Mouse (Mus musculus): ENCODE data around the gene 4931428L18Rik.

DNA sequence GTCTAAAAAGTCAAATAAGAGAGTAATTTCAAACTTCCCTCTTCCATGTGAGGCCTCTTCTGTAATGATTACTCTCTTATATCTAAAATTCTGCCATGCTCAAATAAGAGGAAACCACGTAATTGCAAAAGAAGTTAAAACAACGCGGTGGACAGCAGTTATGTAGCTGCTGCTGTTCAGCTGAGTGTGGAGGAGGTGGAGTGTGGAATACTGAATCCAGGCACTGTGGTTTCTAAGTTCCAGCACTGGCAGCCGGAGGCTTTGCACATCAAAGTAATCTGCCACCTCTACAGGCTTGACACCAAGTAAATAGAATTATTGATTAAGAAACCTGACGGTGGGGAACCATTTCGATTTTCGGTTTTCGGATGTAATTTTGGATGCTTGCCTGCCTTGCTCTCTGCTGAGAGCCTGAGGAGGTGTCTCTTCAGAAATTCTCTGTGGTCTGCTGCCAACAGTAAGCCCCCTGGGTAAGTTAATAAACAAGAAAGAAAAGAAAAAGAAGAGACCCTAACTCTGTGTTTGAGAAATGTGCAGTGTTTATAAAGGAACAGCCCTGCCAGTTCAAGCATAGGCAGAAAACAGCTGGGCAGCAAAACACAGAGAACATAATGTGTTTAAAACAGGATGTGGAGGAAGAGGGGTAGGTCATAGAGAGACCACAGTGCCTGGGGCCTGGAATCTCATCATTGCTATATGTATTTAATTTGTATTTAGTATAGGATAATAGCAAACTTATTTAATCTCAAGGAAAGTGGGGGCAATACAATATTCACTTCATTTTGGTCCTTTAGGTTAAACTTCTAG, 80.0 kb downstream of the 4931428L18Rik start:
- TF ChIP-seq CTCF (IDR thresholded peaks at IDR 0.05; ENCODE audit: low read depth, low read length), result no peak
- no peak for TF ChIP-seq POLR2A (IDR thresholded peaks at IDR 0.05; ENCODE audit: insufficient read depth, low read length)

Data from ES-Bruce4 (cell line).